Comparison of ENCODE assay signal across 18 mouse cellular contexts in genomic region chr9:66659781-66660445, GRCm38 (mm10). TPM values are rescaled to one million over a fixed set of nuclear protein-coding genes. Genes with fewer than 3 reads are reported as not detected.
A peak's percentile ranks its signal among the peaks of the same experiment; 100 is the strongest.
DNase-seq lines count a peak whose midpoint lies in the region; ATAC-seq and TF ChIP-seq lines count a peak whose summit lies in the region.
"Had no signal": no experiment of that assay in that cellular context is flagged by ENCODE, and none has a peak within 500 bp of the region (broad histone marks: within the 10 kb centered on the region; RNA-seq: fewer than 3 reads in every experiment).

No protein-coding gene starts in this region.

- peak; percentile 79 for DNase-seq in gastrocnemius, adult 2 months
- DNase-seq in gastrocnemius, postnatal 14 days, result no peak
- peak; percentile 27 for DNase-seq in left cerebral cortex, adult 11 months (ENCODE audit: low spot score)
- DNase-seq in left cerebral cortex, postnatal 4 days, result no peak
- DNase-seq in fat pad, adult 2 months (ENCODE audit: extremely low read depth, low read depth, low spot score), result peak; percentile 40
- no peak for DNase-seq in urinary bladder, postnatal 36 days (ENCODE audit: low spot score in 2 of 2)
- DNase-seq: adrenal gland, adult 8-10 months; cerebellum, adult 11-12 months; heart, postnatal 14 days; liver, embryonic 13.5 days had no signal

- no peak for TF ChIP-seq CTCF in gastrocnemius, adult 2 months (IDR thresholded peaks at IDR 0.05)
- TF ChIP-seq CTCF in olfactory bulb, adult 2 months (IDR thresholded peaks at IDR 0.05; ENCODE audit: insufficient read depth, low read depth, low read length), result no peak

- no peak for ATAC-seq in midbrain, embryonic 15.5 days (replicated peaks)
- ATAC-seq: intestine, postnatal 0 days had no signal

- H3K27me3 ChIP-seq in midbrain, embryonic 15.5 days (replicated peaks), result no peaks in the 10 kb centered on the region
- H3K27me3 ChIP-seq: forebrain, embryonic 12.5 days; hindbrain, embryonic 13.5 days; liver, embryonic 13.5 days had no signal

- H3K4me2 ChIP-seq in midbrain, embryonic 15.5 days, result no peak overlapping the region
- H3K4me2 ChIP-seq: forebrain, embryonic 12.5 days; heart, embryonic 11.5 days; hindbrain, embryonic 13.5 days; liver, embryonic 13.5 days had no signal

- intact Hi-C loops in gastrocnemius, adult 2 months (cut with DNase I), result no loop called here
- intact Hi-C loops in gastrocnemius, postnatal 14 days (cut with DNase I; ENCODE audit: low total_unique reads), result no loop called here
- intact Hi-C loops in left cerebral cortex, postnatal 4 days (cut with DNase I), result no loop called here

- peaks cover 7% of the 10 kb centered on the region for H3K4me1 ChIP-seq in olfactory bulb, adult 2 months (ENCODE audit: control insufficient read depth, insufficient read depth, low read length)
- no peaks in the 10 kb centered on the region for H3K4me1 ChIP-seq in midbrain, embryonic 15.5 days
- H3K4me1 ChIP-seq: forebrain, embryonic 12.5 days; liver, embryonic 13.5 days had no signal

- no peak for TF ChIP-seq POLR2A in olfactory bulb, adult 2 months (IDR thresholded peaks at IDR 0.05; ENCODE audit: insufficient read depth, low read depth, low read length)

- 52% methylated on average over 11 of the region's 11 CpGs for WGBS in olfactory bulb, adult 2 months
- WGBS in midbrain, embryonic 15.5 days, result 82% methylated on average over 11 of the region's 11 CpGs

- H3K4me3 ChIP-seq in gastrocnemius, adult 2 months, result no peak overlapping the region
- no peak overlapping the region for H3K4me3 ChIP-seq in olfactory bulb, adult 2 months (ENCODE audit: insufficient read depth, low read depth, low read length)
- no peak overlapping the region for H3K4me3 ChIP-seq in midbrain, embryonic 15.5 days
- H3K4me3 ChIP-seq: forebrain, embryonic 12.5 days; hindbrain, embryonic 13.5 days; limb, embryonic 10.5 days; liver, embryonic 13.5 days; megakaryocyte, embryonic 14.5 days had no signal

- no peaks in the 10 kb centered on the region for H3K36me3 ChIP-seq in midbrain, embryonic 15.5 days (replicated peaks)
- H3K36me3 ChIP-seq: forebrain, embryonic 12.5 days; hindbrain, embryonic 13.5 days; limb, embryonic 10.5 days; liver, embryonic 13.5 days had no signal

- H3K9ac ChIP-seq in midbrain, embryonic 15.5 days, result no peak overlapping the region
- H3K9ac ChIP-seq: forebrain, embryonic 12.5 days; hindbrain, embryonic 13.5 days; liver, embryonic 13.5 days had no signal

- H3K9me3 ChIP-seq in midbrain, embryonic 15.5 days, result no peaks in the 10 kb centered on the region
- H3K9me3 ChIP-seq: forebrain, embryonic 12.5 days; hindbrain, embryonic 13.5 days; limb, embryonic 10.5 days; liver, embryonic 13.5 days had no signal

- peak overlapping the region; percentile 57 for H3K27ac ChIP-seq in gastrocnemius, adult 2 months
- peak overlapping the region; percentile 52; the same call in 1 of the 2 replicates for H3K27ac ChIP-seq in olfactory bulb, adult 2 months (ENCODE audit: insufficient read depth, low read depth, low read length)
- no peak overlapping the region for H3K27ac ChIP-seq in midbrain, embryonic 15.5 days
- H3K27ac ChIP-seq: forebrain, embryonic 12.5 days; hindbrain, embryonic 13.5 days; limb, embryonic 10.5 days; liver, embryonic 13.5 days had no signal

RNA-seq across cellular contexts. Expression of gene Car12, which starts 53.6 kb away (rescaled TPM):
- total RNA-seq in gastrocnemius, adult 2 months (2021), result under 1 TPM; 0.10 to 0.14 TPM
- under 1 TPM; 0.31 to 0.55 TPM for total RNA-seq in gastrocnemius, postnatal 14 days (2021)
- 1 to 10 TPM; 1.2 to 3.3 TPM for total RNA-seq in left cerebral cortex, postnatal 4 days (2021)
- not detected in 2 replicates for polyA plus RNA-seq in olfactory bulb, adult 2 months (2012; ENCODE audit: insufficient read depth, insufficient read length, low replicate concordance, missing spikeins)
- 1.2 and 2.3 TPM in 2 replicates for polyA plus RNA-seq in midbrain, embryonic 15.5 days (2015; fragmentation: Nextera tagmentation; extraction: Ambion mirVana)
- total RNA-seq: heart, postnatal 14 days had no signal

Comparison
In these comparisons a context has a peak if more than half of its experiments do, and no peak if none do; other contexts are left out.
1. DNase-seq: peak in gastrocnemius, adult 2 months (single experiment), left cerebral cortex, adult 11 months (single experiment) and fat pad, adult 2 months (single experiment); none in gastrocnemius, postnatal 14 days (single experiment), left cerebral cortex, postnatal 4 days (single experiment) and urinary bladder, postnatal 36 days (0 of 2).